Comparison of ENCODE assay signal across 15 mouse cellular contexts in genomic region chr17:8197652-8198051, GRCm38 (mm10). TPM values are rescaled to one million over a fixed set of nuclear protein-coding genes. Genes with fewer than 3 reads are reported as not detected.
DNase-seq lines count a peak whose midpoint lies in the region; ATAC-seq and TF ChIP-seq lines count a peak whose summit lies in the region.
"Had no signal": no experiment of that assay in that cellular context is flagged by ENCODE, and none has a peak within 500 bp of the region (broad histone marks: within the 10 kb centered on the region; RNA-seq: fewer than 3 reads in every experiment).

No protein-coding gene starts in this region.

- peaks cover 33% of the 10 kb centered on the region for H3K36me3 ChIP-seq in embryonic facial prominence, embryonic 14.5 days (ENCODE audit: control insufficient read depth, insufficient read depth, low read length)
- peaks cover 47% of the 10 kb centered on the region for H3K36me3 ChIP-seq in embryonic facial prominence, embryonic 10.5 days (replicated peaks)
- peaks cover 14% of the 10 kb centered on the region; the same call in 1 of the 2 replicates for H3K36me3 ChIP-seq in lung, postnatal 0 days (ENCODE audit: insufficient read depth, low read length)

- H3K4me3 ChIP-seq in embryonic facial prominence, embryonic 14.5 days (ENCODE audit: low read depth, low read length): no peak overlapping the region
- no peak overlapping the region for H3K4me3 ChIP-seq in embryonic facial prominence, embryonic 10.5 days
- H3K4me3 ChIP-seq in lung, postnatal 0 days (ENCODE audit: low read depth, low read length): no peak overlapping the region
- H3K4me3 ChIP-seq: kidney, embryonic 15.5 days; neural tube, embryonic 13.5 days; stomach, embryonic 15.5 days had no signal

- H3K4me2 ChIP-seq in embryonic facial prominence, embryonic 14.5 days (ENCODE audit: low read depth, low read length): no peak overlapping the region
- no peak overlapping the region for H3K4me2 ChIP-seq in lung, postnatal 0 days (replicated peaks; ENCODE audit: low read depth, low read length)
- H3K4me2 ChIP-seq: kidney, embryonic 15.5 days; neural tube, embryonic 13.5 days; stomach, embryonic 15.5 days had no signal

- TF ChIP-seq CTCF in lung, postnatal 0 days (IDR thresholded peaks at IDR 0.05): peak; percentile 47

- H3K9ac ChIP-seq in embryonic facial prominence, embryonic 14.5 days (ENCODE audit: low read depth, low read length): no peak overlapping the region
- no peak overlapping the region for H3K9ac ChIP-seq in lung, postnatal 0 days (replicated peaks; ENCODE audit: low read depth)
- H3K9ac ChIP-seq: kidney, embryonic 15.5 days; neural tube, embryonic 13.5 days; stomach, embryonic 15.5 days had no signal

- no peak for TF ChIP-seq EP300 in lung, postnatal 0 days (IDR thresholded peaks at IDR 0.05)

- no peaks in the 10 kb centered on the region for H3K4me1 ChIP-seq in embryonic facial prominence, embryonic 14.5 days (ENCODE audit: control insufficient read depth, insufficient read depth, low read length)
- H3K4me1 ChIP-seq in embryonic facial prominence, embryonic 10.5 days: no peaks in the 10 kb centered on the region
- H3K4me1 ChIP-seq in lung, postnatal 0 days (ENCODE audit: insufficient read depth, low read depth, low read length): no peaks in the 10 kb centered on the region
- H3K4me1 ChIP-seq: kidney, embryonic 15.5 days; neural tube, embryonic 13.5 days; stomach, embryonic 15.5 days had no signal

- H3K27me3 ChIP-seq in embryonic facial prominence, embryonic 14.5 days (replicated peaks; ENCODE audit: control insufficient read depth, insufficient read depth, low read length): no peaks in the 10 kb centered on the region
- no peaks in the 10 kb centered on the region for H3K27me3 ChIP-seq in embryonic facial prominence, embryonic 10.5 days (replicated peaks; ENCODE audit: low read depth, poor library complexity, severe bottlenecking)
- H3K27me3 ChIP-seq in lung, postnatal 0 days (replicated peaks; ENCODE audit: insufficient read depth, low read length): no peaks in the 10 kb centered on the region
- H3K27me3 ChIP-seq: kidney, embryonic 15.5 days; neural tube, embryonic 13.5 days; stomach, embryonic 15.5 days had no signal

- DNase-seq in embryonic facial prominence, embryonic 14.5 days (ENCODE audit: low spot score): peak; percentile 5
- DNase-seq in embryonic facial prominence, embryonic 10.5 days (ENCODE audit: low spot score): no peak
- DNase-seq in lung, postnatal 0 days (ENCODE audit: low spot score): peak; percentile 8
- no peak for DNase-seq in lung, postnatal 4 days
- DNase-seq in ES-CJ7 (ENCODE audit: low read depth, low spot score): peak; percentile 38
- DNase-seq: heart, postnatal 14 days had no signal

- H3K27ac ChIP-seq in embryonic facial prominence, embryonic 14.5 days (replicated peaks; ENCODE audit: low read depth, low read length): no peak overlapping the region
- H3K27ac ChIP-seq in embryonic facial prominence, embryonic 10.5 days (replicated peaks): no peak overlapping the region
- no peak overlapping the region for H3K27ac ChIP-seq in lung, postnatal 0 days (ENCODE audit: low read length)
- H3K27ac ChIP-seq: kidney, embryonic 15.5 days; neural tube, embryonic 13.5 days; stomach, embryonic 15.5 days had no signal

- H3K9me3 ChIP-seq in embryonic facial prominence, embryonic 14.5 days (ENCODE audit: control insufficient read depth, low read length): no peaks in the 10 kb centered on the region
- H3K9me3 ChIP-seq in embryonic facial prominence, embryonic 10.5 days: no peaks in the 10 kb centered on the region
- no peaks in the 10 kb centered on the region for H3K9me3 ChIP-seq in lung, postnatal 0 days (ENCODE audit: low read length)
- H3K9me3 ChIP-seq: kidney, embryonic 15.5 days; neural tube, embryonic 13.5 days; stomach, embryonic 15.5 days had no signal

- WGBS in embryonic facial prominence, embryonic 14.5 days: 72% methylated on average over 3 of the region's 3 CpGs
- 76% methylated on average over 3 of the region's 3 CpGs for WGBS in embryonic facial prominence, embryonic 10.5 days
- 73% methylated on average over 3 of the region's 3 CpGs for WGBS in lung, postnatal 0 days

- ATAC-seq in embryonic facial prominence, embryonic 14.5 days (ENCODE audit: low read depth): no peak
- ATAC-seq in lung, postnatal 0 days: no peak
- peak; percentile 58 for ATAC-seq in megakaryocyte progenitor cell, adult 5-6 weeks (replicated peaks; ENCODE audit: poor library complexity)
- no peak for ATAC-seq in erythroblast, adult 5-6 weeks (replicated peaks; ENCODE audit: low FRiP score, poor library complexity, severe bottlenecking)
- no peak for ATAC-seq in erythroid progenitor cell, adult 5-6 weeks (replicated peaks; ENCODE audit: low FRiP score, poor library complexity, severe bottlenecking)

RNA-seq across cellular contexts. Expression of gene Fgfr1op, which starts 32.4 kb away (rescaled TPM):
- 32.3 and 35.0 TPM in 2 replicates for polyA plus RNA-seq in embryonic facial prominence, embryonic 14.5 days (2014; fragmentation: Nextera tagmentation; extraction: Ambion mirVana)
- 54.9 and 58.7 TPM in 2 replicates for polyA plus RNA-seq in embryonic facial prominence, embryonic 10.5 days (2016; fragmentation: Nextera tagmentation; extraction: Ambion mirVana)
- polyA plus RNA-seq in lung, postnatal 0 days (2015; fragmentation: Nextera tagmentation; extraction: Ambion mirVana): 17.7 and 18.3 TPM in 2 replicates
- 44.8 and 47.1 TPM in 2 replicates for total RNA-seq in megakaryocyte progenitor cell, adult 5-6 weeks (2015)
- 49.2 and 57.0 TPM in 2 replicates for total RNA-seq in megakaryocyte progenitor cell, adult 5-6 weeks (2017)
- total RNA-seq in erythroblast, adult 5-6 weeks (2015; ENCODE audit: low replicate concordance): 6.7 and 7.9 TPM in 2 replicates
- 5.4 and 6.3 TPM in 2 replicates for total RNA-seq in erythroblast, adult 5-6 weeks (2017; ENCODE audit: low replicate concordance)
- 23.5 and 24.1 TPM in 2 replicates for total RNA-seq in erythroid progenitor cell, adult 5-6 weeks (2015; ENCODE audit: low replicate concordance)
- 28.3 and 34.7 TPM in 2 replicates for total RNA-seq in erythroid progenitor cell, adult 5-6 weeks (2017; ENCODE audit: low replicate concordance)

RNA-seq across cellular contexts. Expression of gene Ccr6, which starts 38.2 kb away (rescaled TPM):
- 0.18 TPM in 1 of 2 replicates, not detected in the other for polyA plus RNA-seq in embryonic facial prominence, embryonic 14.5 days (2014; fragmentation: Nextera tagmentation; extraction: Ambion mirVana)
- not detected in 2 replicates for polyA plus RNA-seq in embryonic facial prominence, embryonic 10.5 days (2016; fragmentation: Nextera tagmentation; extraction: Ambion mirVana)
- 0.38 and 0.56 TPM in 2 replicates for polyA plus RNA-seq in lung, postnatal 0 days (2015; fragmentation: Nextera tagmentation; extraction: Ambion mirVana)
- total RNA-seq in megakaryocyte progenitor cell, adult 5-6 weeks (2015): not detected in 2 replicates
- not detected in 2 replicates for total RNA-seq in megakaryocyte progenitor cell, adult 5-6 weeks (2017)
- total RNA-seq in erythroblast, adult 5-6 weeks (2015; ENCODE audit: low replicate concordance): not detected in 2 replicates
- not detected in 2 replicates for total RNA-seq in erythroblast, adult 5-6 weeks (2017; ENCODE audit: low replicate concordance)
- total RNA-seq in erythroid progenitor cell, adult 5-6 weeks (2015; ENCODE audit: low replicate concordance): not detected in 2 replicates
- not detected in 2 replicates for total RNA-seq in erythroid progenitor cell, adult 5-6 weeks (2017; ENCODE audit: low replicate concordance)
- total RNA-seq: heart, postnatal 14 days; left cerebral cortex, postnatal 14 days had no signal
- polyA plus RNA-seq: embryonic facial prominence, embryonic 11.5 days; kidney, embryonic 15.5 days; neural tube, embryonic 13.5 days had no signal

RNA-seq across cellular contexts. Expression of gene Rnaset2a, which starts 49.8 kb away (rescaled TPM):
- 28.4 and 33.9 TPM in 2 replicates for polyA plus RNA-seq in embryonic facial prominence, embryonic 14.5 days (2014; fragmentation: Nextera tagmentation; extraction: Ambion mirVana)
- 15.5 and 16.0 TPM in 2 replicates for polyA plus RNA-seq in embryonic facial prominence, embryonic 10.5 days (2016; fragmentation: Nextera tagmentation; extraction: Ambion mirVana)
- polyA plus RNA-seq in lung, postnatal 0 days (2015; fragmentation: Nextera tagmentation; extraction: Ambion mirVana): 79.7 and 80.0 TPM in 2 replicates
- total RNA-seq in megakaryocyte progenitor cell, adult 5-6 weeks (2015): 73.9 and 79.4 TPM in 2 replicates
- total RNA-seq in megakaryocyte progenitor cell, adult 5-6 weeks (2017): 72.3 and 80.8 TPM in 2 replicates
- total RNA-seq in erythroblast, adult 5-6 weeks (2015; ENCODE audit: low replicate concordance): 19.9 and 30.9 TPM in 2 replicates
- 5.0 and 8.8 TPM in 2 replicates for total RNA-seq in erythroblast, adult 5-6 weeks (2017; ENCODE audit: low replicate concordance)
- 15.1 and 28.5 TPM in 2 replicates for total RNA-seq in erythroid progenitor cell, adult 5-6 weeks (2015; ENCODE audit: low replicate concordance)
- 1.3 and 6.6 TPM in 2 replicates for total RNA-seq in erythroid progenitor cell, adult 5-6 weeks (2017; ENCODE audit: low replicate concordance)

RNA-seq across cellular contexts. Expression of gene Gm49673, which starts 50.1 kb away (rescaled TPM):
- polyA plus RNA-seq in embryonic facial prominence, embryonic 14.5 days (2014; fragmentation: Nextera tagmentation; extraction: Ambion mirVana): not detected in 2 replicates
- 0.33 TPM in 1 of 2 replicates, not detected in the other for polyA plus RNA-seq in embryonic facial prominence, embryonic 10.5 days (2016; fragmentation: Nextera tagmentation; extraction: Ambion mirVana)
- 0.13 and 0.50 TPM in 2 replicates for polyA plus RNA-seq in lung, postnatal 0 days (2015; fragmentation: Nextera tagmentation; extraction: Ambion mirVana)
- not detected in 2 replicates for total RNA-seq in megakaryocyte progenitor cell, adult 5-6 weeks (2015)
- total RNA-seq in megakaryocyte progenitor cell, adult 5-6 weeks (2017): not detected in 2 replicates
- total RNA-seq in erythroblast, adult 5-6 weeks (2015; ENCODE audit: low replicate concordance): not detected in 2 replicates
- not detected in 2 replicates for total RNA-seq in erythroblast, adult 5-6 weeks (2017; ENCODE audit: low replicate concordance)
- total RNA-seq in erythroid progenitor cell, adult 5-6 weeks (2015; ENCODE audit: low replicate concordance): not detected in 2 replicates
- total RNA-seq in erythroid progenitor cell, adult 5-6 weeks (2017; ENCODE audit: low replicate concordance): 4.9 TPM in 1 of 2 replicates, not detected in the other
- polyA plus RNA-seq: lung, embryonic 16.5 days had no signal

Comparison
In these comparisons a context has a peak if more than half of its experiments do, and no peak if none do; other contexts are left out.
1. DNase-seq: peak in embryonic facial prominence, embryonic 14.5 days (single experiment), lung, postnatal 0 days (single experiment) and ES-CJ7 (single experiment); none in embryonic facial prominence, embryonic 10.5 days (single experiment) and lung, postnatal 4 days (0 of 2).